Mouse (Mus musculus): ENCODE measurements around the gene Rpl32. TPM values are rescaled to one million over a fixed set of nuclear protein-coding genes. Genes with fewer than 3 reads are reported as not detected.

The Rpl32 gene
- total RNA-seq, 2 experiments from 2014 or later: 2,972 to 3,683 TPM

GRCm38 (mm10) chr6:115818129-115818528 is 9.6 kb upstream of the Rpl32 start:
- ATAC-seq (ENCODE audit: poor library complexity, severe bottlenecking): no peak

GRCm38 (mm10) chr6:115815041-115815440 is 6.5 kb upstream of the Rpl32 start:
- ATAC-seq (ENCODE audit: poor library complexity, severe bottlenecking): no peak

GRCm38 (mm10) chr6:115814104-115814503 is 5.6 kb upstream of the Rpl32 start:
- peak; percentile 91 for ATAC-seq (ENCODE audit: poor library complexity, severe bottlenecking)

GRCm38 (mm10) chr6:115811606-115812005 is 3.1 kb upstream of the Rpl32 start:
- ATAC-seq (ENCODE audit: poor library complexity, severe bottlenecking): no peak

- ATAC-seq (ENCODE audit: poor library complexity, severe bottlenecking): no peak
These were observed 405 bp downstream of the Rpl32 start for GRCm38 (mm10) chr6:115808196-115808487.

- ATAC-seq (ENCODE audit: poor library complexity, severe bottlenecking): no peak
These were observed 917 bp downstream of the Rpl32 start for GRCm38 (mm10) chr6:115807464-115808195.

- ATAC-seq (ENCODE audit: poor library complexity, severe bottlenecking): no peak
These were observed 3.9 kb downstream of the Rpl32 start for GRCm38 (mm10) chr6:115804432-115805192.

- ATAC-seq (ENCODE audit: poor library complexity, severe bottlenecking): peak; percentile 71; the same call in 1 of the 2 replicates
These were observed 4.8 kb downstream of the Rpl32 start for GRCm38 (mm10) chr6:115803541-115804382.

- no peak for ATAC-seq (ENCODE audit: poor library complexity, severe bottlenecking)
These were observed 6.7 kb downstream of the Rpl32 start for GRCm38 (mm10) chr6:115801811-115802210.

GRCm38 (mm10) chr6:115792691-115793215 is 15.8 kb downstream of the Rpl32 start:
- ATAC-seq (ENCODE audit: poor library complexity, severe bottlenecking): peak; percentile 57

GRCm38 (mm10) chr6:115791842-115792686 is 16.5 kb downstream of the Rpl32 start:
- peak; percentile 84 for ATAC-seq (ENCODE audit: poor library complexity, severe bottlenecking)

- no peak for ATAC-seq (ENCODE audit: poor library complexity, severe bottlenecking)
These were observed 17.5 kb downstream of the Rpl32 start for GRCm38 (mm10) chr6:115791016-115791415.

GRCm38 (mm10) chr6:115782781-115783180 is 25.8 kb downstream of the Rpl32 start:
- no peak for ATAC-seq (ENCODE audit: poor library complexity, severe bottlenecking)

- no peak for ATAC-seq (ENCODE audit: poor library complexity, severe bottlenecking)
These were observed 32.2 kb downstream of the Rpl32 start for GRCm38 (mm10) chr6:115776363-115776762.

GRCm38 (mm10) chr6:115775838-115776237 is 32.7 kb downstream of the Rpl32 start:
- no peak for ATAC-seq (ENCODE audit: poor library complexity, severe bottlenecking)

GRCm38 (mm10) chr6:115774501-115774921 is 34.0 kb downstream of the Rpl32 start, which contains the start of gene Cand2:
Gene Cand2 (plus strand): TSS chr6:115774538.
- ATAC-seq (ENCODE audit: poor library complexity, severe bottlenecking): peak; percentile 59

GRCm38 (mm10) chr6:115773966-115774413 is 34.6 kb downstream of the Rpl32 start:
- ATAC-seq (ENCODE audit: poor library complexity, severe bottlenecking): peak; percentile 53; the same call in 1 of the 2 replicates

GRCm38 (mm10) chr6:115772604-115773003 is 35.9 kb downstream of the Rpl32 start:
- ATAC-seq (ENCODE audit: poor library complexity, severe bottlenecking): no peak

- ATAC-seq (ENCODE audit: poor library complexity, severe bottlenecking): no peak
These were observed 36.3 kb downstream of the Rpl32 start for GRCm38 (mm10) chr6:115772201-115772600.

- no peak for ATAC-seq (ENCODE audit: poor library complexity, severe bottlenecking)
These were observed 37.7 kb downstream of the Rpl32 start for GRCm38 (mm10) chr6:115770852-115771251.

All from megakaryocyte, adult 5-6 weeks (primary cell).